Mouse (Mus musculus) neural tube, embryonic 13.5 days (tissue): ENCODE measurements around the gene Gm28051. TPM values are rescaled to one million over a fixed set of nuclear protein-coding genes. Genes with fewer than 3 reads are reported as not detected.

Experiments used
- ATAC-seq: fragments of 200-750 bp; cut with Nextera tagmentation; 2 replicates; pipeline ENCODE4 v1.8.0; 2017; ENCODE audit warnings: low read depth, mild to moderate bottlenecking, moderate TSS enrichment, moderate library complexity
- H3K27ac ChIP-seq: fragments of 300-500 bp; sonication (generic); replicated peaks from 2 replicates; pipeline ENCODE4 v1.5.1; 2015; ENCODE audit warnings: moderate library complexity, mild to moderate bottlenecking, inconsistent platforms
- H3K27me3 ChIP-seq: fragments of 300-500 bp; sonication (generic); 2 replicates; pipeline ENCODE4 v1.6.1; 2015; ENCODE audit warnings: mild to moderate bottlenecking, inconsistent platforms
- H3K36me3 ChIP-seq: fragments of 300-500 bp; sonication (generic); 2 replicates; pipeline ENCODE4 v1.6.1; 2015; ENCODE audit warnings: mild to moderate bottlenecking, inconsistent platforms
- H3K4me1 ChIP-seq: fragments of 300-500 bp; sonication (generic); replicated peaks from 2 replicates; pipeline ENCODE4 v1.6.1; 2015; ENCODE audit warnings: inconsistent platforms
- H3K4me2 ChIP-seq: fragments of 300-500 bp; sonication (generic); 2 replicates; pipeline ENCODE4 v1.6.1; 2015; ENCODE audit warnings: inconsistent platforms, mild to moderate bottlenecking, moderate library complexity
- H3K4me3 ChIP-seq: fragments of 300-500 bp; sonication (generic); 2 replicates; pipeline ENCODE4 v1.5.1; 2015; ENCODE audit warnings: mild to moderate bottlenecking, inconsistent platforms
- H3K9ac ChIP-seq: fragments of 300-500 bp; sonication (generic); 2 replicates; pipeline ENCODE4 v1.6.1; 2015; ENCODE audit warnings: moderate library complexity, mild to moderate bottlenecking, inconsistent platforms
- H3K9me3 ChIP-seq: fragments of 300-500 bp; sonication (generic); 2 replicates; pipeline ENCODE4 v1.6.1; 2016; ENCODE audit warnings: inconsistent platforms
- WGBS: fragments of 180-500 bp; shearing (Covaris S2); methylation state at CpG from one replicate; pipeline ENCODE4 v1.1.7; 2015; 5-methylcytosine and 5-hydroxymethylcytosine counted together
- polyA plus RNA-seq: library from polyadenylated mRNA; unstranded; fragments of >200 nt; fragmentation: Nextera tagmentation; extraction: Ambion mirVana; gene quantifications from 2 replicates; pipeline ENCODE4 v1.2.1, GENCODE M21; 2015

Gm28051 gene
- polyA plus RNA-seq, 1 experiment from 2014 or later, result not detected

DNA sequence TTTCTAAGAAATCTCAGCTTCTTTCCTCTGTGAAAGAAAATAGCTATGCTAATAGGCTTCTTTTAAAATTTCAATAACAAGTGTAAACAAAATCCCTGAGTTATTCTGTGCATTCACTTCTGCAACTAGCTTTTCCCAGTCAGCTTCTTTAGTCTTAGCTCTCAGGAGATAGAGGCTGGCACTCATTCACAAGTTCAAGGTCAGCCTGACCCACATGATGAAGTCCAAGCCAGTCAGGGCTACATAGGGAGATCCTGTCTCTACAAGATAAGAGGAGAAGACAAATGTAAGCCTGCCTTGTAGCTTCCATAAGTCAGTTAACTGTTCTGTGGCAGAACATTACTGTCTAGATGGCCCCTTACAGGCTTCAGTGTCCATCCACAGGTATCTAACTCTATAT lies 6.1 kb upstream of the Gm28051 start:
- H3K36me3 ChIP-seq, result peaks cover 52% of the 10 kb centered on the region
- no peak overlapping the region for H3K27ac ChIP-seq
- H3K4me2 ChIP-seq, result no peak overlapping the region
- no peak overlapping the region for H3K4me3 ChIP-seq
- H3K4me1 ChIP-seq, result peaks cover 17% of the 10 kb centered on the region
- H3K9ac ChIP-seq, result no peak overlapping the region
- H3K27me3 ChIP-seq, result no peaks in the 10 kb centered on the region
- H3K9me3 ChIP-seq, result no peaks in the 10 kb centered on the region
- no peak for ATAC-seq

DNA sequence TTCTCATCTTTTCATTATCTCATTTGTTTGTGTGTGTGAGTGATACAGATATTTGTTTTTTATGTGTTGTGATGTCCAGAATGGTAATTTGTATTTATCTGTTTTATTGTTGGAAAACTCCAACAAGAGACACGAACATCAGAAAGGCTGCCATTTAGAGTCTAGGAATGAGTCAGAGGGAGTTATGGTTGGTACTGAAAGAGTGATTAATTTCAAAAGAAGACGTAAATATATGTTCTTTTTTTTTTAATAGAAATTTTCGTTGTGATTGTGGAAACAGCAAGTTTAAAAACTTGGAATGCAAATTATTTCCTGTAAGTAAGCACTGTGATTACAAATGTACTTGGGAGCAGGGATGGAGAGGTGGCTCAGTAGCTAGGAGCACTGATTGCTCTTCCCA lies 4.1 kb upstream of the Gm28051 start:
- Histone ChIP-seq H3K4me3 (no peak overlapping the region), H3K4me1 (peaks cover 23% of the 10 kb centered on the region), H3K4me2 (no peak overlapping the region), H3K27ac (no peak overlapping the region), H3K9ac (no peak overlapping the region), H3K36me3 (peaks cover 35% of the 10 kb centered on the region), H3K9me3 (no peaks in the 10 kb centered on the region), H3K27me3 (no peaks in the 10 kb centered on the region)
- 91% methylated on average over 3 of the region's 3 CpGs for WGBS
- ATAC-seq, result no peak

DNA sequence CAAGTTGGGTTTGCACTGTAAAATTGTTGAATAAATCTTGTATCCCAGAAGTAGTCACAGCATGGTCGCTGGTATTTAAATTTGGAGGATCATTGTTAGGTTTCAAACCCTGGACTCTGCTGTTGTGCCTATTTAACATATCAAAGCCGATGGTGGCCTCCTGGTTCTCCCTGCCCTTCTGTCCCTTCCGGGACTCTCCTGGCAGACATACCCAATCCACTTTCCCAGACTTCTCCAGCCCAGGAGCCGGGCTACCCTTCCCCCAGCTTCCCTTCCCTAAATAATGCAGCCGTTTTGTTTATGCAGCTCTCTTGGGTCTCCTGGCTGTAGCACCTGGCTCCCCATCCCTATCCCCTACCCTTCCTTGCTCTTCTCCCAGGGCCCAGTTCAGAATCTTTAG lies 1.4 kb upstream of the Gm28051 start:
- Histone ChIP-seq H3K27me3 (no peaks in the 10 kb centered on the region), H3K36me3 (peaks cover 13% of the 10 kb centered on the region), H3K27ac (no peak overlapping the region), H3K4me1 (peaks cover 36% of the 10 kb centered on the region), H3K4me3 (peak overlapping the region; percentile 73), H3K9ac (peak overlapping the region; percentile 82), H3K4me2 (peak overlapping the region; percentile 87), H3K9me3 (no peaks in the 10 kb centered on the region)
- no peak for ATAC-seq
- under 1% methylated on average over 5 of the region's 5 CpGs for WGBS

DNA sequence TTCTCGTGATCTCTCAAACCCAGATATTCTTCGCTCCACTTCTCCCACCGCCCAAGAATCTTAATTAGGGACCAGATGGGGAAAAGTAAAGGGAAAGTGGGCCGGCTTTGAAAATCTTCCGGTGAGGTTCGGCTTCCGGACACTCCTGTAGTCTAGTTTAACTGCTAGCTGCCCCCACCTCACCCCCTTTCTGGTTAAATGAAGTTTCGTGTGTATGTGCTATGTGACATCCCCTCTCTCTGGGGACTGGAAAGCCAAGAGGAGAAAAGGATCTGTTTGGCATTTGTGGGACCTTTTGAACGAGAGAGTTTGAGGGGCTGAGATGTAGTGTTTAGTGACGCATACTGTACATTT lies 815 bp upstream of the Gm28051 start, which contains the start of gene Gm20604:
Gm20604 (minus strand) TSS at position 270 of the 354 bp plus-strand sequence.
- Histone ChIP-seq H3K9ac (peak within 1 kb of the TSS; percentile 82), H3K4me3 (peak within 1 kb of the TSS; percentile 73), H3K36me3 (peaks cover 9% of the 10 kb centered on the region), H3K4me1 (peaks cover 36% of the 10 kb centered on the region), H3K27ac (peak within 1 kb of the TSS; percentile 91), H3K9me3 (no peaks in the 10 kb centered on the region), H3K27me3 (no peaks in the 10 kb centered on the region), H3K4me2 (peak within 1 kb of the TSS; percentile 87)
- ATAC-seq, result no peak; the same call in 1 of the 2 replicates
- WGBS, result 0% methylated on average over 10 of the region's 10 CpGs

DNA sequence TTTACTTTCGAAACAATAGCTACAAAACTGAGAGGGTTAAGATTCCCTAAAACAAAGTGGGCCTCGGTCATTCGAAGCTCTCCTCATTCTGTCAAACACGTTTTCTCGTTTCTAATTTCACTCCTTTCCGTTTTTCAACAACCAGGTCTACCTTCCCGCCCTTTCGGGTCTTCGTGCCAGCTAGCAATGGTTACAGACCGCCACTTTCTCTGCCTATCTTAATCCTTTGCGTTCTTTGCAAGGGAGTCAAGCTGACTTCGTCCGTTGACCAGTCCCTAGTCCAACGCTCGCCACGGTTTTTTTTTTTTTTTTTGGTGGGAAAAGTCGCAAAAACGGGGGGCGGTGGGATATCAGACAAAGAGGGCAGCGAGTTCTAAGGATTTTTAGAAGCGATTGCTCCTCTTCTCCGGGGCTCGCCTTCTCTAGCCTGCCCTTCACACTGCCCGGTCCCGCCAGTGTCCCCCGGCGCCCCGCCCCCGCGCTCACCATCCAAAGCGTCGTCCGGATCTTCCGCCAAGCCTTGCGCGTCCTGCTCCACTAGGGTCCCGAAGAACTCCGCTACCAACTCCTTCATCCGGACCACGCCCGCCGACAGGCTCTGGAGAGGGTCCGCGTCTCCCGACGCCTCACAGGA lies 393 bp downstream of the Gm28051 start:
- Histone ChIP-seq H3K27ac (peak overlapping the region; percentile 91), H3K4me1 (peaks cover 36% of the 10 kb centered on the region), H3K4me3 (peak overlapping the region; percentile 73), H3K9ac (peak overlapping the region; percentile 82), H3K4me2 (peak overlapping the region; percentile 81), H3K9me3 (no peaks in the 10 kb centered on the region), H3K27me3 (no peaks in the 10 kb centered on the region), H3K36me3 (peaks cover under 1% of the 10 kb centered on the region)
- WGBS, result 2% methylated on average over 46 of the region's 46 CpGs
- ATAC-seq, result peak; percentile 80; the same call in 1 of the 2 replicates

DNA sequence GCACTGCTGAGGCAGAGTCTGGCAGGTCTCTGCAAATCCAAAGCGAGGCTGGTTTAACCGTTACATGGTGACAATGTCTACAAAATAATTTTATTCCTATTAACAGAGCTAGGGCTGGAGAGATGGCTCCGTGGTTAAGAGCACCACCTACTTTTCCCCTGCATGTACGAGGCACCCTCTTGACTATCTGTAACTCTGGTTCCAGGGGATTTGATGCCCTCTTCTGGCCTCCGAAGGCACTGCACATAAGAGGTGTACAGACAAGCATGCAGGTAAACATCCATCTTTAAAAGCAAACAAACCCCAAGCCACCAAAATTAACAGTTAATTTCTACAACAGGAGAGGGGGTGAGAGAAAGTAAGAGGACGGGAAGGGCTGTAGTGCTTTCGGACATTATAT lies 1.3 kb downstream of the Gm28051 start:
- WGBS, result 86% methylated on average over 7 of the region's 7 CpGs
- H3K27me3 ChIP-seq, result no peaks in the 10 kb centered on the region
- H3K9me3 ChIP-seq, result no peaks in the 10 kb centered on the region
- no peaks in the 10 kb centered on the region for H3K36me3 ChIP-seq
- peaks cover 36% of the 10 kb centered on the region for H3K4me1 ChIP-seq
- no peak overlapping the region for H3K27ac ChIP-seq
- no peak for ATAC-seq
- no peak overlapping the region; the same call in 1 of the 2 replicates for H3K9ac ChIP-seq
- peak overlapping the region; percentile 73 for H3K4me3 ChIP-seq
- peak overlapping the region; percentile 81 for H3K4me2 ChIP-seq

DNA sequence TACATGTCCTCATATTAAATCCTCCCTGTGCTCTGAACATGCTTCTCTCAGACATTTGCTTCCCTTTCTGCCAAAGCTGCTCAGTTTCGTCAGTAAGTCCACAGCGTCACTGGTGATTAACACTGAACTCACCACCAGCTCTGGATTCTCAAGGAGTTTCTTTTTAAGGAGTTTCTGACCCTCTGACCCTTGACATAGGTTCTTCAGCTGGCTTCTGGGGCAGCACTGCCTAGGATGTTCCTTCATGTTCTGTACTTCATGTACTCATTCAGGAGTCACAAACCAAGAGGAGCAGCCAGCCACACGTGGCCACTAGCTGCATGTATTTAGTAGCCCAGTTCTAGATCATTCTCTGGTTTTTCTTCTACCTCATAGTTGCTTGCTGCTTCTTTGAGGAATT lies 9.3 kb downstream of the Gm28051 start:
- Histone ChIP-seq H3K9me3 (no peaks in the 10 kb centered on the region), H3K36me3 (peaks cover 25% of the 10 kb centered on the region), H3K4me2 (no peak overlapping the region), H3K27me3 (no peaks in the 10 kb centered on the region), H3K4me3 (no peak overlapping the region), H3K4me1 (peaks cover 11% of the 10 kb centered on the region), H3K27ac (no peak overlapping the region), H3K9ac (no peak overlapping the region)
- no peak for ATAC-seq
- 92% methylated on average over 3 of the region's 3 CpGs for WGBS

DNA sequence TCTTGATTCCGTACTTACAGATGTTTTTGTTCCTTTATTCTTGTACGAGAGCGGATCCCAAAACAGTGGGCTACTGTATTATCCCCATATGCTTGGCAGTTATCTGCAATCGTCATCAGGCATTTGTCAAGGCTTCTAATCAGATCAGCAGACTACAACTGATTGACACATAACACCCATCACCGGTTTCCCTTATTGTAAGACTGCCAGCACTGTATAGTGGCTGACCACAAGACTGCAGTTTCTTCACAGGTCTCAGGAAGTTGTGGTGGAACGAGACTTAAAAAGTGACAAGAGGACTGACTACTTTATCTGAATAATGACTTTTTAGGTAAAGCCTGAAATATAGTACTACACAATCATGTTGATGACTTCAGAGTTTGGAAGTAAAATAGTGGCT lies 12.7 kb downstream of the Gm28051 start:
- peaks cover 27% of the 10 kb centered on the region for H3K4me1 ChIP-seq
- peak overlapping the region; percentile 92; the same call in 1 of the 2 replicates for H3K9ac ChIP-seq
- H3K4me3 ChIP-seq, result no peak overlapping the region
- WGBS, result 72% methylated on average over 6 of the region's 6 CpGs
- H3K9me3 ChIP-seq, result no peaks in the 10 kb centered on the region
- ATAC-seq, result no peak
- no peaks in the 10 kb centered on the region for H3K27me3 ChIP-seq
- H3K36me3 ChIP-seq, result peaks cover 25% of the 10 kb centered on the region
- H3K4me2 ChIP-seq, result peak overlapping the region; percentile 88
- H3K27ac ChIP-seq, result no peak overlapping the region

DNA sequence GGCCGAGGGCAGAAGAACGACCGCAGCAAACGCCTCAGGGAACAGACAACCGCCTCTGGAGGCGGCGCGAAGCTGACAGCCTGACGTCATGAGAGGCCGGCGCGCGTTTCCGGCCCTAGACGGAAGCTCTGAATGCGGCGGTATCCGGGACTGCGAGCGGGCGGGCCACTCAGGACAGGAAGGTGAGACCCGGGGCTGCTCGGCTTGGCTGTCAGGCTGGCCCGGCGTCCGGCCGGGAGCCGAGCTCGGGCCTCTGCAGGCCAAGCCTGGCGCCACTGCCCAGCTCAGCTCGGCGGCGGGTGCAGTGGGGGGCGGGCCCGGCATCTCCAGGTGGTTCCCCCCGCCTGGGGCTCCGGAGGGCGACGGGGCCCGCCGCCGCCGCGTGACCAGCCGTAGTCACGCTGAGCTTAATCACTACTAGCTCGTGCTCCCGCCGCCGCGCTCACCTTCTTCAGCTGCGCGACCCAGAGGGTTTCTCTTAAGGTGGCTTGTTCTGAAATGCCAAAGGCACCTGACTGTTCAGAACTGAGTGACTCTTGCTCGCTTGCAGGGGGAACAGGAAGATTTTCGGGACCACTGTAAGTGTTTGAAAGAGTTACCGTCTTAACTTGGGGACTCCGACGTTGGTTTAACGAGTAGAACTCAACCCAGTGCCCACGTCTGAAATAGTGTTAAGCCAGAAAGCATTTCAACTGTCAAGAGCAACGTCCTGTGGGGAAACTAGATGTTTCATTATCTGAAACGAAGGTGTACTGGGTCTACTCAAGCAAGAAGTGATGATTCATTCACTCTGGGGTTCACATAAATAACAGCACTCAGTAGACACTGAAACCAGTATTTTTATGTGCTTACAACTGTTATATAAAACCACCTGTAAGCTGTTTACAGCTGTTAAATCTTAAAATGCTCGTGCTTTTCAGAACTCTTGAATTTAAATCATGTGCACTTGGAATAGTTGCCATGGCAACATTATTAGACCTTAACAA lies 13.7 kb downstream of the Gm28051 start, which contains the start of the genes Moap1 and Tmem251:
Moap1 (minus strand) TSS at position 73 of the 986 bp plus-strand sequence.
Tmem251 (plus strand) TSS at position 174 of the 986 bp plus-strand sequence.
- Histone ChIP-seq H3K4me1 (peaks cover 27% of the 10 kb centered on the region), H3K27ac (peak within 1 kb of the TSS; percentile 94), H3K4me2 (peak within 1 kb of the TSS; percentile 88), H3K9ac (peak within 1 kb of the TSS; percentile 92), H3K9me3 (no peaks in the 10 kb centered on the region), H3K27me3 (no peaks in the 10 kb centered on the region), H3K36me3 (peaks cover 20% of the 10 kb centered on the region), H3K4me3 (peak within 1 kb of the TSS; percentile 83)
- under 1% methylated on average over 63 of the region's 63 CpGs for WGBS
- ATAC-seq, result peak; percentile 97

DNA sequence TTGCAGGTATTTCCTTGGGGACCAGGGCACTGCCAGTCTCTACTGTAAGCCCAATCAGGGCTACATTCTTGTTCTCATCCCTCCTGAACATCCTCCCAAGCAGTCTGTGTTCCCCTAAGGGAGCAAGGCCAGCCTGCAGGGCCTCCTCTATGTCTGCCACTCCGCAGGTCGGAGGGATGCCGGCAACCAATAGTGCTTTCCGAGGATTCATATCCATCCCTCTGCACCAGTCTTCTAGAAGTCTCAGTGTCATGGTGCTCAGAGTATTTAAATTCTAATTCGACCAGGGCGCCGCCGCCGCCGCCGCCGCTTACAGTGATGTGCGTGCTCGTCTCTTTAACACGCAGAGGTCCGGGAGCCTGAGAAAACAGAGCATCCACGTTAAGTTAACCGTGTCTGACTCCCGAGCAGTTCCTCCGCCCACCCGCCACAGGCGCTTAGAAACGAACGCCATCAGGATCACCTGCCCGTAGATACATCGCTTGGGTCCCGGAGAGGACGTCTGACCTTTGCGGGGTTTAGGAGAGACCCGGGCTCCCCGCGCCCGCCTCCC lies 14.5 kb downstream of the Gm28051 start:
- peaks cover 12% of the 10 kb centered on the region; the same call in 1 of the 2 replicates for H3K36me3 ChIP-seq
- H3K4me1 ChIP-seq, result peaks cover 27% of the 10 kb centered on the region
- no peaks in the 10 kb centered on the region for H3K9me3 ChIP-seq
- peak overlapping the region; percentile 83 for H3K4me3 ChIP-seq
- H3K4me2 ChIP-seq, result peak overlapping the region; percentile 88
- H3K27ac ChIP-seq, result peak overlapping the region; percentile 94
- peak overlapping the region; percentile 92 for H3K9ac ChIP-seq
- peak; percentile 75 for ATAC-seq
- H3K27me3 ChIP-seq, result no peaks in the 10 kb centered on the region
- WGBS, result under 1% methylated on average over 33 of the region's 33 CpGs

DNA sequence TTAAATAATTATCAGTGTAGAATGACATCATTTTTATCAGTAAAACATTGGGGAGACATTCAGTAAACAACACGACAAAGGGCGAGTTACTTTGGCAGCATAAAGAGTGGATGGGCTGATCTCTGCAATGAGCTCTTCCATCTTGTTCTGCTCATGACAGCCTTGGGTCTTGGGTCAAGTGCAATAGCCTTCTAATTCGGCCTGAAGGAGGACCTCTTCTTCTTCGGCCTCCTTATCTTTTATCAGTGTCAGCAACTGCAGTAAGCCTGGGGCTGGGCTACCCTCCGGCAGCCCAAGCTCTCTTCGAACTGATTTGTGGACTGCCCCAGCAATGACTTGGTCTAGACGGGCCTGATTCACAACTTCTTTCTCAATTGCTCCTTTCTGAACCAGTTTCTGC lies 15.5 kb downstream of the Gm28051 start:
- Histone ChIP-seq H3K9me3 (no peaks in the 10 kb centered on the region), H3K9ac (peak overlapping the region; percentile 92), H3K27ac (no peak overlapping the region), H3K4me3 (peak overlapping the region; percentile 83; the same call in 1 of the 2 replicates), H3K4me1 (peaks cover 27% of the 10 kb centered on the region), H3K4me2 (peak overlapping the region; percentile 88; the same call in 1 of the 2 replicates), H3K36me3 (0 out of 2 replicates have a peak, but pooled peaks cover 6% of the 10 kb centered on the region), H3K27me3 (no peaks in the 10 kb centered on the region)
- WGBS, result 87% methylated on average over 7 of the region's 7 CpGs
- no peak for ATAC-seq

DNA sequence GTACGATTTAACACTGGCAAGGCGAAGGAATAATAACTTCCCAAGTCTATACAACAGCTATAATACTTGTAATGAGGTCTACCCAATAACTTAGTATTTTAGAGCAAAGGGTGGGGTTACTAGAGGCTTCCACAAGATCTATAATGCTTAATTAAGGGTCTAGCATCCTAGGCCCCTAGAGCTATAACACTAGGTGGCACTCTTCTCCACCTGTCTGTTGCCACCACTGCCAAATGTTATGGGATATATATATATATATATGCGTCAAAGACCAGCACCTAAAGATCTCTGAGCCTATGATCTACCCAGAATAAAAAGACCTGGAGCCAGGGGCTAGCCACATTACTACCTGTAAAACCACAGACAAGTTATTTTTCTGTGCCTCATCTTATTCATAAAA lies 17.3 kb downstream of the Gm28051 start:
- H3K36me3 ChIP-seq, result no peaks in the 10 kb centered on the region
- no peak overlapping the region for H3K27ac ChIP-seq
- no peak for ATAC-seq
- H3K27me3 ChIP-seq, result no peaks in the 10 kb centered on the region
- WGBS, result 68% methylated on average over 3 of the region's 3 CpGs
- H3K4me3 ChIP-seq, result no peak overlapping the region
- peaks cover 27% of the 10 kb centered on the region for H3K4me1 ChIP-seq
- no peak overlapping the region for H3K4me2 ChIP-seq
- no peak overlapping the region for H3K9ac ChIP-seq
- no peaks in the 10 kb centered on the region for H3K9me3 ChIP-seq
